Mouse (Mus musculus) testis, adult 2 months (tissue): ENCODE results near the gene Aatk. TPM values are rescaled to one million over a fixed set of nuclear protein-coding genes. Genes with fewer than 3 reads are reported as not detected.

ENCODE experiments used
- H3K27ac ChIP-seq: fragments of 200-500 bp; 2 replicates; pipeline ENCODE4 v1.5.1; 2012; ENCODE audit warnings: low read depth, low read length; ENCODE audit not compliant: control insufficient read depth, insufficient read depth
- H3K27me3 ChIP-seq: fragments of 200-500 bp; 2 replicates; pipeline ENCODE4 v1.6.1; 2012; ENCODE audit warnings: mild to moderate bottlenecking, low read length, moderate library complexity; ENCODE audit not compliant: control insufficient read depth, insufficient read depth
- H3K36me3 ChIP-seq: fragments of 200-500 bp; 2 replicates; pipeline ENCODE4 v1.6.1; 2012; ENCODE audit warnings: mild to moderate bottlenecking, low read length; ENCODE audit not compliant: control insufficient read depth, insufficient read depth
- H3K4me1 ChIP-seq: fragments of 200-500 bp; 2 replicates; pipeline ENCODE4 v1.6.1; 2012; ENCODE audit warnings: low read length; ENCODE audit not compliant: control insufficient read depth, insufficient read depth
- H3K4me3 ChIP-seq: fragments of 200-500 bp; 2 replicates; pipeline ENCODE4 v1.5.1; 2012; ENCODE audit warnings: low read depth, mild to moderate bottlenecking, low read length, moderate library complexity, mixed read lengths; ENCODE audit not compliant: control insufficient read depth
- CTCF ChIP-seq: fragments of 200-500 bp; IDR thresholded peaks from 2 replicates; pipeline ENCODE4 v1.5.1; 2012; ENCODE audit warnings: low read depth, mild to moderate bottlenecking, inconsistent platforms, low read length, moderate library complexity; ENCODE audit not compliant: control insufficient read depth, insufficient read depth, insufficient replicate concordance
- POLR2A ChIP-seq: fragments of 200-500 bp; IDR thresholded peaks from 2 replicates; pipeline ENCODE4 v1.6.1; 2012; ENCODE audit warnings: low read depth, mild to moderate bottlenecking, inconsistent platforms, low read length, moderate library complexity; ENCODE audit not compliant: control insufficient read depth
- polyA plus RNA-seq: library from polyadenylated mRNA; depleted of rRNA; stranded (reverse); fragments of >200 nt; gene quantifications from 2 replicates; pipeline ENCODE4 v1.2.3, GENCODE M21; 2012

The Aatk gene
- polyA plus RNA-seq, 1 experiment = 0.84 TPM

DNA sequence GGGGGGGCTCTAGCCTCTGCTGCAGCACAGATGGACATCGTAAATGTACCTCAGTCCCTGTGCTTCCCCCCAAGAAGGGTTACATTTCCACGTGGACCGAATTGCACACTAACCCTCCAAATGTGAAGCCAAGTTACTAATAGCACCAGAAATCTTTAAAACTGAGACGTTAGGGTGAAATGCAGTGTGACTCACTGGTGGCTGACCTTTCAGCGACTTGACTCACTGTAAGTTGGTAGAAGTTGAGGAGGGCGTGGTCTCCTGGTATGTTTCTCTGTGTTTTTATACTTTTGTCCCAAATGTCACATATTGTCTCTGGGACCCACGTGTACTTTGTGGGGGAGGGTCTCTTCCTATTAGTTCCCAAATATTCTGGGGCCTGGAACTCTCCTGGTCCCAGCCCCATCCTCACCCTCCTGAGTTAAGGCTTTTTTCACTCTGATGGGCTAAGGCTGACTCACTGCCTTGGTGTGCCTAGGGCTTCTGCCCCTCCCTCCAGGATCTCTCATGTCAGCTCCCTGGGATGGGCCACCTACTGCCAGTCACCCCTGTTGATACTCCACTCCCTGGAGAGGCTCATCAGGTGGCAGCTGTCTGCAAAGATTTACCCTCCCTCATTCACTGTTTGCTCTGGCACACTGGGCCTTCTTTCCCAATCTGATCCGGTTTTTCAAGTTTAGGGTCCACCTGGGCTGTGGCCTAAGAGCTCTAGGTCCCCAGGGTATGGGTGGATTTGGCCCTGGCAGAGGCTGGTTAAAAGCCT, 71.0 kb downstream of the Aatk start:
- Histone ChIP-seq H3K27me3 (no peaks in the 10 kb centered on the region), H3K4me1 (no peaks in the 10 kb centered on the region), H3K36me3 (no peaks in the 10 kb centered on the region), H3K4me3 (no peak overlapping the region), H3K27ac (no peak overlapping the region)
- TF ChIP-seq CTCF = no peak
- no peak for TF ChIP-seq POLR2A

DNA sequence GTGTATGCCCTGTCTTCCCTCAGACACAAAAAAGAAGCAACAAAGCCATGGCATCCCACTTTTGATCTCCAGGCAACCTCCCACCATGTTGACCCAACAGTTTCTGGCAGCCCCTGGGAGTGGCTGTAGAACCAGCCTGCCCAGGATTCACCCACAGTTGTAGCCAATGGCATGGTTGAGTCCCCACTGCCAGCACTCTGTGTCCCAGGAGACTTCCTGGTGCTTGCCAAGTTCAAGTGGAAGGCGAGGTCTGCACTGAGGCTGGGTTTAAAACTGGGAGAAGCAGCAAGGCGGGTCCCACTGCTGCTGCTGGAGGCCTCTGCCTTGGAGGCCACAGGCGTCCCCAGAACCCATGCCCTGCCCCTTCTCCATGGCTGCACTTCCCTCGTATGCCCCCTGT, 73.2 kb downstream of the Aatk start:
- no peak overlapping the region for H3K27ac ChIP-seq
- no peak overlapping the region for H3K4me3 ChIP-seq
- no peaks in the 10 kb centered on the region for H3K27me3 ChIP-seq
- TF ChIP-seq POLR2A = no peak
- no peak for TF ChIP-seq CTCF
- H3K36me3 ChIP-seq = no peaks in the 10 kb centered on the region
- no peaks in the 10 kb centered on the region for H3K4me1 ChIP-seq

DNA sequence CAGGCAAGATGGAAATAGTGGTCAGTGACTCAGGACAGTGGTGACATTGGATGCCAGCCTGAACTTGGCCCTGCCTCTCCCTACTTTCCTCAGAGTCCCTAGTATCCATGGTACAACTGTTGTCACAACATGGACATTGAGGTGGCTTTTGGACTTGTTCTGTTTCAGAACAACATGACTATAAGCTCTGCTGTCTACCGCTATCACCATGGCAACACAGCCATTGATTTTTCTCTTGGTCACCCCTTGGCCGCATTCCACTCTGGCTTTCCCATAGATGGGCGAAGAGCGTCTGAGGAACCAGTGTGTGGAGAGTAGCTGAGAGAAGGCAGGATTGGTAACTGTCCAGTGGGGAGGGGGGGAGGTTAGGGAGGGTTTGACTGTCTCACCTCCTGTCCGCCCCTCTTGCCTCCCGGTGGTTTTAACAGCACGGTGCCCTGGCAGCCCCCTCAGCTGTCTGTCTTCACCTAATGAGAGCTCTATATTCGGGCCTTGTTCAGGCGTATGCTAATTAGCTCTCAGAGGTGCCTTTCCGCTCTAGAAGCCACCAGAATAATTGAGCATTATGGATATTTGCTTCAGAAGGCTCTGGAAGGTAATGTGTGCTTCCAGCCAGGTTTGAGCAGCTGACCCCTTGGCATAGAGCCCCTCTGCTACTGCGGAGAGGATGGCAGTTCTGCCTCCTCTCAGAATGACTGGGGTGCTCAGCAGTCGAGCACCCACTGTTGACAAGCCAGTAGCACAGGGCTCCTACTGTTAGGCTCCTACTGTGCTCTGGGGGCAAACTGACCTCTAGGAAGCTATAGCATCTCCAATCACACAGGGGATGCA, 76.7 kb downstream of the Aatk start:
- no peaks in the 10 kb centered on the region for H3K4me1 ChIP-seq
- TF ChIP-seq CTCF (no peak), POLR2A (no peak)
- H3K27ac ChIP-seq = no peak overlapping the region
- peaks cover 2% of the 10 kb centered on the region; the same call in 1 of the 2 replicates for H3K36me3 ChIP-seq
- H3K27me3 ChIP-seq = no peaks in the 10 kb centered on the region
- no peak overlapping the region for H3K4me3 ChIP-seq

DNA sequence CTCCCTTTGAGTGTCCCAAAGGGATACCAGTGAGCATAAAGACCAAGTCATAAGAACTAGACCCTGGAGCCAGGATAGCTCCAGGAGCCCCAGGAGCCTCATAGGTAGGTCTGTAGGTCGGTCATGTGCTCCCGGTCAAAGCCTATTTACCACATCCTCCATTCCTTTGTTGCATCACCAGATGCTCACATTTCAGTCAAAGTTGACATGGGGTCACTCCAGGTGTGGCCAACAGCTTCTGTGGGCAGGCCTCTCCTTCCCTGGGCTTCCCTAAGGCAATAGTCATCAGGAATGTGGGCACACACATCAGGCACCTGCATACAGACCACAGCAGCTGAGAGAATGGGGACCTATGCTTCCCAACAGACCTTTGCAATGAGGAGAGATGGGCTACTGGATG, 79.1 kb downstream of the Aatk start:
- H3K36me3 ChIP-seq = peaks cover 4% of the 10 kb centered on the region
- no peak overlapping the region for H3K27ac ChIP-seq
- no peaks in the 10 kb centered on the region for H3K4me1 ChIP-seq
- no peak overlapping the region for H3K4me3 ChIP-seq
- no peak for TF ChIP-seq POLR2A
- TF ChIP-seq CTCF = no peak
- no peaks in the 10 kb centered on the region for H3K27me3 ChIP-seq

DNA sequence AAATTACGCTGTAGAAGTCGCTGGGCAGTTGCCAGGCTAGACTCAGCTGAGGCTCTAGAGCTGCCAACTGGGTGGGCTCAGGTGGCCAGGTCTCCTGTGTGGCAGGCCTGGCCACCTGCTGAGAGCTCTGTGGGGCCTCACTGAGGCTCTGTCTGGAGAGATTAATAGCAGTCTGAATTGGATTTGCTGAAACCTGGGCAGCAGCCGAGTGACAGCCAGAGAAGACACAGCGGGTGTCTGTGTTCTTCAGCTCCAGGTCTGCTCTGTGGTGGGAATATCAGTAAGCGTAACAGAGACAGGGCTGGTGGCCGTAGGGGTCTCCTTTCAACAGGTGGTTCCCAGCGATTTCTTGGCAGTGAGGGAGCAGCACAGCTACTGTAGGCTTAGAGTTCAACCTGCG, 79.6 kb downstream of the Aatk start:
- no peak overlapping the region for H3K4me3 ChIP-seq
- H3K4me1 ChIP-seq = no peaks in the 10 kb centered on the region
- no peak overlapping the region for H3K27ac ChIP-seq
- TF ChIP-seq CTCF = no peak
- TF ChIP-seq POLR2A = no peak
- H3K36me3 ChIP-seq = peaks cover 4% of the 10 kb centered on the region
- H3K27me3 ChIP-seq = no peaks in the 10 kb centered on the region

DNA sequence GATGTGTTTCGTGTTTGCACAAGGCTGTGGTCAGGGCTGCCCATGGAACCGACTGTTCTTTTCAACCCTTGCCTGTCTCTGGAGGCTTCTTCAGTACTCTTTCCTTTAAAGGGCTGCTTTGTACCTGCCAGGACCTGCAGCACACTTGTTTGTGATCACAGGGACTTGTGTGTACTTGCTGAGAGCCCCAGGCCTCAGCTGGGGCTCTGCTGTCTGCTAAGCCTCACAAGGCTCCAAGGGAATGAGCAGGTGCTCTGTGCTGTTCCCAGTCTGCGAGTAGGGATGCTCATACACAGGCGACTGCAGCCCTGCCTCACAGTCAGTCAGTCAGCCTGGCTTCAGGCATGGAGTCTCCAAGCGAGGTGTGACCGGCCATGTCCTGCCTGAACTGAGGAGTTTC, 80.7 kb downstream of the Aatk start:
- TF ChIP-seq CTCF (no peak), POLR2A (no peak)
- H3K4me1 ChIP-seq = no peaks in the 10 kb centered on the region
- H3K27ac ChIP-seq = no peak overlapping the region
- H3K36me3 ChIP-seq = peaks cover 4% of the 10 kb centered on the region
- no peaks in the 10 kb centered on the region for H3K27me3 ChIP-seq
- H3K4me3 ChIP-seq = no peak overlapping the region

DNA sequence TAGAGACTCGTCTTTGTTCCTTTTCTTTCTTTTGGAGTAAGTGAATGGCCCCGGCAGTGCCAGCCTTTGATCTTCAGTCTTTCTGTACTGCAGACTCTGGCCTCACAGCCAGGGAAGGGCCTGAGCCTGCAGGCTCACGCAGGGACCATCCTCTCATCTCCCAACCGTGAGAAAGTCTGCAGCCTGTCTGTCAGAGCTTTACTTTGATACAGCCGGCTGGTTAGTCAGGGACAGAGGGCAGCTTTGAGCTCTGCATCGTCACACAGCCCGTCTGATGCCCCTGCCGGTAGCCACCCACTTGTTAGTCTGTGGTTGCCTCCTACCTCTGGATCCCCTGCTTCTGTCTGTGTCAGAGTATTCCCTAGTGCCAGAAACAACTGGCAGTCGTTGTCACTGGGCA, 81.9 kb downstream of the Aatk start:
- peaks cover 4% of the 10 kb centered on the region for H3K36me3 ChIP-seq
- H3K4me1 ChIP-seq = no peaks in the 10 kb centered on the region
- TF ChIP-seq CTCF = no peak
- H3K4me3 ChIP-seq = no peak overlapping the region
- H3K27me3 ChIP-seq = no peaks in the 10 kb centered on the region
- H3K27ac ChIP-seq = no peak overlapping the region

DNA sequence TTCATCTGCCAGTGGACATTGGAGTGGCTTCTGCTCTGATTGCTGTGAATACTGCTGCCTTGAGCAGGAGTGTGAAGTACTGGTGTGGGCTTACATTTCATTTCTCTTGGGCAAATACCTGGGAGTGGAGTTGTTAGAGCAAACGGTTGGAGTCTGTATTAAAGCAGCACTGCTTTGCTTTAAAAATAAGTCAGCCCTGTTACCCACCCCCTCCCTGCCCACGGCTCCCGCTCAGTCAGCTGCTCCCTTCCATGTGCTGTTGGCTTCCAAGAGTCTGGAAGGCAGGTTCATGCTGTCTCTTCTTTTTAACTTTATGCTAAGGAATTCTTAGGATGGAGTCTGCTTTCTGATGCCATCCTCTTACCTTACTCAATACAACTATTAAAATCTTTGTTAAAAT, 85.5 kb downstream of the Aatk start:
- no peak overlapping the region for H3K4me3 ChIP-seq
- H3K27me3 ChIP-seq = no peaks in the 10 kb centered on the region
- no peaks in the 10 kb centered on the region for H3K4me1 ChIP-seq
- no peak overlapping the region for H3K27ac ChIP-seq
- TF ChIP-seq POLR2A (no peak), CTCF (no peak)
- H3K36me3 ChIP-seq = peaks cover 2% of the 10 kb centered on the region
